7 mouse cellular contexts compared by ENCODE assay signal in genomic region chr9:21265611-21266010, GRCm38 (mm10). TPM values are rescaled to one million over a fixed set of nuclear protein-coding genes. Genes with fewer than 3 reads are reported as not detected.
A peak's percentile ranks its signal among the peaks of the same experiment; 100 is the strongest.
DNase-seq lines count a peak whose midpoint lies in the region; ATAC-seq and TF ChIP-seq lines count a peak whose summit lies in the region.

No protein-coding gene starts in this region.

- H3K9ac ChIP-seq in MEL (ENCODE audit: control insufficient read depth, low read depth, low read length, poor library complexity, severe bottlenecking) = peak overlapping the region; percentile 75
- H3K9ac ChIP-seq in hindbrain, embryonic 14.5 days = peak overlapping the region; percentile 87
- H3K9ac ChIP-seq in stomach, embryonic 14.5 days (replicated peaks; ENCODE audit: low read depth, low read length) = peak overlapping the region; percentile 86

- H3K27me3 ChIP-seq in E14TG2a.4 (ENCODE audit: insufficient read depth, low read length) (no peaks in the 10 kb centered on the region), MEL (ENCODE audit: control insufficient read depth in 1 of 2, insufficient read depth in 2 of 2, low read length in 2 of 2) (no peaks in the 10 kb centered on the region)
- H3K27me3 ChIP-seq in hindbrain, embryonic 14.5 days (ENCODE audit: control insufficient read depth, insufficient read depth, low read length) = no peaks in the 10 kb centered on the region
- H3K27me3 ChIP-seq in stomach, embryonic 14.5 days (ENCODE audit: control insufficient read depth, insufficient read depth, low read length) = no peaks in the 10 kb centered on the region

- no peak for TF ChIP-seq RAD21 in MEL (IDR thresholded peaks at IDR 0.05; ENCODE audit: low read depth, low read length)

- H3K36me3 ChIP-seq in E14TG2a.4 (ENCODE audit: insufficient read depth, low read length) (peaks cover 47% of the 10 kb centered on the region), MEL (ENCODE audit: control insufficient read depth in 1 of 2, insufficient read depth in 2 of 2, low read length in 2 of 2) (peaks cover 20 to 35% of the 10 kb centered on the region in 2 experiments)
- H3K36me3 ChIP-seq in hindbrain, embryonic 14.5 days (replicated peaks; ENCODE audit: control insufficient read depth, insufficient read depth) = peaks cover 31% of the 10 kb centered on the region
- H3K36me3 ChIP-seq in stomach, embryonic 14.5 days (ENCODE audit: control insufficient read depth, insufficient read depth, low read length) = peaks cover 29% of the 10 kb centered on the region

- H3K4me2 ChIP-seq in hindbrain, embryonic 14.5 days (replicated peaks) = peak overlapping the region; percentile 65
- peak overlapping the region; percentile 65 for H3K4me2 ChIP-seq in stomach, embryonic 14.5 days (replicated peaks; ENCODE audit: low read depth, low read length)

- no peak for DNase-seq in MEL (ENCODE audit: low read depth, low spot score)
- no peak for DNase-seq in hindbrain, embryonic 14.5 days (ENCODE audit: low spot score)
- DNase-seq in liver = peak; percentile 72
- DNase-seq in layer of hippocampus, postnatal 25 days (ENCODE audit: extremely low spot score in 1 of 2, low spot score in 1 of 2) = no peak
- DNase-seq in Muller cell, postnatal 12 days (ENCODE audit: inconsistent ontology term) = no peak

- H3K4me3 ChIP-seq in E14TG2a.4 (replicated peaks; ENCODE audit: low read length) (peak overlapping the region; percentile 100), MEL (ENCODE audit: control insufficient read depth in 1 of 2, insufficient read depth in 1 of 2, low read depth in 2 of 2, low read length in 2 of 2) (peak overlapping the region; percentile 67 to 78)
- peak overlapping the region; percentile 76 for H3K4me3 ChIP-seq in hindbrain, embryonic 14.5 days (replicated peaks; ENCODE audit: low read length)
- H3K4me3 ChIP-seq in stomach, embryonic 14.5 days (ENCODE audit: low read depth, low read length) = peak overlapping the region; percentile 94

- H3K9me3 ChIP-seq in E14TG2a.4 (ENCODE audit: low read length) (no peaks in the 10 kb centered on the region), MEL (replicated peaks; ENCODE audit: insufficient read depth, low read length) (no peaks in the 10 kb centered on the region)
- no peaks in the 10 kb centered on the region for H3K9me3 ChIP-seq in hindbrain, embryonic 14.5 days (ENCODE audit: control insufficient read depth, low read length)
- no peaks in the 10 kb centered on the region for H3K9me3 ChIP-seq in stomach, embryonic 14.5 days (ENCODE audit: control insufficient read depth, low read depth, low read length)

- peak overlapping the region; percentile 58 for H3K27ac ChIP-seq in MEL (ENCODE audit: control insufficient read depth, low read depth, low read length)
- H3K27ac ChIP-seq in hindbrain, embryonic 14.5 days = 0 out of 2 replicates have a peak overlapping the region, but pooled peaks have one; percentile 49
- peak overlapping the region; percentile 69 for H3K27ac ChIP-seq in stomach, embryonic 14.5 days (ENCODE audit: low read length)

- TF ChIP-seq EP300 in MEL (IDR thresholded peaks at IDR 0.05; ENCODE audit: low read depth in 1 of 2, low read length in 2 of 2) = no peak

- 5% methylated on average over 11 of the region's 11 CpGs for WGBS in hindbrain, embryonic 14.5 days
- WGBS in stomach, embryonic 14.5 days = 4% methylated on average over 11 of the region's 11 CpGs

- ATAC-seq in hindbrain, embryonic 14.5 days (ENCODE audit: low FRiP score) = no peak
- no peak for ATAC-seq in stomach, embryonic 14.5 days (ENCODE audit: insufficient number of reproducible peaks, insufficient read depth, low FRiP score, low read depth)

- H3K4me1 ChIP-seq in E14TG2a.4 (replicated peaks; ENCODE audit: low read depth, low read length) = peaks cover 66% of the 10 kb centered on the region
- H3K4me1 ChIP-seq in MEL (ENCODE audit: control insufficient read depth in 1 of 2, insufficient read depth in 2 of 2, low read length in 2 of 2) = peaks cover 22 to 41% of the 10 kb centered on the region in 2 experiments
- H3K4me1 ChIP-seq in hindbrain, embryonic 14.5 days (replicated peaks; ENCODE audit: control insufficient read depth, insufficient read depth, low read length) = peaks cover 16% of the 10 kb centered on the region
- peaks cover 13% of the 10 kb centered on the region for H3K4me1 ChIP-seq in stomach, embryonic 14.5 days (ENCODE audit: control insufficient read depth, insufficient read depth, low read length)

- TF ChIP-seq CTCF in E14TG2a.4 (conservative IDR thresholded peaks at IDR 0.05; ENCODE audit: low read length) (no peak), MEL (IDR thresholded peaks at IDR 0.05 in 2 of 3, conservative IDR thresholded peaks at IDR 0.05 in 1 of 3; ENCODE audit: control insufficient read depth in 1 of 3, insufficient read depth in 1 of 3, low read depth in 2 of 3, low read length in 3 of 3, poor library complexity in 1 of 3, severe bottlenecking in 1 of 3) (no peak)

- peaks cover 22% of the 10 kb centered on the region for H3K79me2 ChIP-seq in MEL (ENCODE audit: control insufficient read depth, insufficient read depth, low read length, poor library complexity)

- TF ChIP-seq POLR2A in MEL (IDR thresholded peaks at IDR 0.05; ENCODE audit: control insufficient read depth in 1 of 2, insufficient read depth in 1 of 2, low read depth in 1 of 2, low read length in 2 of 2, poor library complexity in 1 of 2) = no peak

TF ChIP-seq in MEL, 35 proteins besides CTCF, POLR2A, EP300 and RAD21:
- TF ChIP-seq ZKSCAN1 (IDR thresholded peaks at IDR 0.05; ENCODE audit: low read depth, low read length) (no peak), HCFC1 (IDR thresholded peaks at IDR 0.05; ENCODE audit: low read depth, low read length) (no peak), KAT2A (conservative IDR thresholded peaks at IDR 0.05; ENCODE audit: low read depth, low read length) (no peak), SIN3A (IDR thresholded peaks at IDR 0.05; ENCODE audit: low read length) (no peak), ZMIZ1 (IDR thresholded peaks at IDR 0.05; ENCODE audit: low read depth, low read length) (no peak), CHD2 (IDR thresholded peaks at IDR 0.05; ENCODE audit: low read length) (no peak)

RNA-seq across cellular contexts. Expression of gene Atg4d, which starts 0.5 kb away (rescaled TPM):
- total RNA-seq in MEL (2012; rRNA removed) = 76.4 and 83.9 TPM in 2 replicates
- polyA plus RNA-seq in MEL (2012; ENCODE audit: insufficient read depth in 1 of 2, insufficient read length in 2 of 2, low read depth in 1 of 2, low replicate concordance in 2 of 2, missing spikeins in 1 of 2) = 10 to 100 TPM in 1 of 2 experiments, not detected in 1; 99.7 TPM
- polyA plus RNA-seq in hindbrain, embryonic 14.5 days (2014; fragmentation: Nextera tagmentation; extraction: Ambion mirVana) = 38.1 and 46.9 TPM in 2 replicates
- polyA plus RNA-seq in stomach, embryonic 14.5 days (2014; fragmentation: Nextera tagmentation; extraction: Ambion mirVana) = 38.8 and 43.5 TPM in 2 replicates
- total RNA-seq in layer of hippocampus, postnatal 25 days (2021) = 10 to 100 TPM; 39.1 to 40.0 TPM

RNA-seq across cellular contexts. Expression of gene S1pr5, which starts 17.4 kb away (rescaled TPM):
- 0.04 TPM in 1 of 2 replicates, not detected in the other for total RNA-seq in MEL (2012; rRNA removed)
- under 1 TPM in 1 of 2 experiments, not detected in 1; 0.08 TPM for polyA plus RNA-seq in MEL (2012; ENCODE audit: insufficient read depth in 1 of 2, insufficient read length in 2 of 2, low read depth in 1 of 2, low replicate concordance in 2 of 2, missing spikeins in 1 of 2)
- polyA plus RNA-seq in hindbrain, embryonic 14.5 days (2014; fragmentation: Nextera tagmentation; extraction: Ambion mirVana) = 3.9 and 4.1 TPM in 2 replicates
- polyA plus RNA-seq in stomach, embryonic 14.5 days (2014; fragmentation: Nextera tagmentation; extraction: Ambion mirVana) = 0.27 and 0.48 TPM in 2 replicates
- 10 to 100 TPM; 13.1 to 14.5 TPM for total RNA-seq in layer of hippocampus, postnatal 25 days (2021)

RNA-seq across cellular contexts. Expression of gene Kri1, which starts 22.2 kb away (rescaled TPM):
- total RNA-seq in MEL (2012; rRNA removed) = 175 and 199 TPM in 2 replicates
- polyA plus RNA-seq in MEL (2012; ENCODE audit: insufficient read depth in 1 of 2, insufficient read length in 2 of 2, low read depth in 1 of 2, low replicate concordance in 2 of 2, missing spikeins in 1 of 2) = 100 to 1,000 TPM in 1 of 2 experiments, 10 to 100 TPM in 1; 76.1 to 233 TPM
- polyA plus RNA-seq in hindbrain, embryonic 14.5 days (2014; fragmentation: Nextera tagmentation; extraction: Ambion mirVana) = 11.2 and 15.6 TPM in 2 replicates
- polyA plus RNA-seq in stomach, embryonic 14.5 days (2014; fragmentation: Nextera tagmentation; extraction: Ambion mirVana) = 14.1 and 14.7 TPM in 2 replicates
- 10 to 100 TPM; 36.4 to 48.4 TPM for total RNA-seq in layer of hippocampus, postnatal 25 days (2021)

RNA-seq across cellular contexts. Expression of gene Cdkn2d, which starts 25.6 kb away (rescaled TPM):
- total RNA-seq in MEL (2012; rRNA removed) = 40.1 and 55.2 TPM in 2 replicates
- 10 to 100 TPM in 1 of 2 experiments, not detected in 1; 67.9 TPM for polyA plus RNA-seq in MEL (2012; ENCODE audit: insufficient read depth in 1 of 2, insufficient read length in 2 of 2, low read depth in 1 of 2, low replicate concordance in 2 of 2, missing spikeins in 1 of 2)
- polyA plus RNA-seq in hindbrain, embryonic 14.5 days (2014; fragmentation: Nextera tagmentation; extraction: Ambion mirVana) = 107 and 112 TPM in 2 replicates
- 47.4 and 48.5 TPM in 2 replicates for polyA plus RNA-seq in stomach, embryonic 14.5 days (2014; fragmentation: Nextera tagmentation; extraction: Ambion mirVana)
- total RNA-seq in layer of hippocampus, postnatal 25 days (2021) = 10 to 100 TPM; 53.6 to 61.7 TPM

RNA-seq across cellular contexts. Expression of gene Keap1, which starts 26.4 kb away (rescaled TPM):
- total RNA-seq in MEL (2012; rRNA removed) = 168 and 174 TPM in 2 replicates
- 100 to 1,000 TPM in 1 of 2 experiments, 10 to 100 TPM in 1; 67.5 to 171 TPM for polyA plus RNA-seq in MEL (2012; ENCODE audit: insufficient read depth in 1 of 2, insufficient read length in 2 of 2, low read depth in 1 of 2, low replicate concordance in 2 of 2, missing spikeins in 1 of 2)
- 39.3 and 43.6 TPM in 2 replicates for polyA plus RNA-seq in hindbrain, embryonic 14.5 days (2014; fragmentation: Nextera tagmentation; extraction: Ambion mirVana)
- 34.5 and 40.3 TPM in 2 replicates for polyA plus RNA-seq in stomach, embryonic 14.5 days (2014; fragmentation: Nextera tagmentation; extraction: Ambion mirVana)
- total RNA-seq in layer of hippocampus, postnatal 25 days (2021) = 10 to 100 TPM; 56.7 to 60.1 TPM
